ENCODE assay signal across 15 mouse cellular contexts in genomic region chr7:82943376-82943775, GRCm38 (mm10).
DNase-seq lines count a peak whose midpoint lies in the region; ATAC-seq and TF ChIP-seq lines count a peak whose summit lies in the region.
"Had no signal": no experiment of that assay in that cellular context is flagged by ENCODE, and none has a peak within 500 bp of the region (broad histone marks: within the 10 kb centered on the region; RNA-seq: fewer than 3 reads in every experiment).

No protein-coding gene starts in this region.

- DNase-seq in forebrain, embryonic 11.5 days (ENCODE audit: low spot score), result no peak
- no peak for DNase-seq in lung, adult 2 months
- DNase-seq in left cerebral cortex, adult 9 months (ENCODE audit: low spot score in 2 of 2), result peak; percentile 10 to 42
- DNase-seq in right cerebral cortex, postnatal 36 days (ENCODE audit: low spot score in 2 of 2), result peak; percentile 14
- DNase-seq in testis, postnatal 14 days (ENCODE audit: low spot score), result no peak
- no peak for DNase-seq in adrenal gland, adult (ENCODE audit: inconsistent age in 2 of 2, low spot score in 1 of 2)
- DNase-seq: cerebellum, postnatal 10 days; kidney, adult 2 months; liver, postnatal 0 days had no signal

- TF ChIP-seq CTCF in lung, adult 2 months (IDR thresholded peaks at IDR 0.05; ENCODE audit: insufficient read depth, low read length), result no peak

- H3K4me2 ChIP-seq in forebrain, embryonic 13.5 days, result no peak overlapping the region
- no peak overlapping the region for H3K4me2 ChIP-seq in forebrain, embryonic 11.5 days (ENCODE audit: low read depth, low read length, severe bottlenecking)
- no peak overlapping the region for H3K4me2 ChIP-seq in lung, embryonic 16.5 days (ENCODE audit: low read depth, low read length)
- H3K4me2 ChIP-seq: hindbrain, embryonic 13.5 days; midbrain, embryonic 12.5 days had no signal

- ATAC-seq in forebrain, embryonic 13.5 days, result peak; percentile 79
- ATAC-seq in forebrain, embryonic 11.5 days (replicated peaks; ENCODE audit: low FRiP score), result no peak
- ATAC-seq in lung, embryonic 16.5 days (ENCODE audit: low read depth), result peak; percentile 43; the same call in 1 of the 2 replicates
- ATAC-seq: liver, postnatal 0 days; Patski had no signal

- no peaks in the 10 kb centered on the region for H3K27me3 ChIP-seq in forebrain, embryonic 13.5 days
- no peaks in the 10 kb centered on the region for H3K27me3 ChIP-seq in forebrain, embryonic 11.5 days (ENCODE audit: control insufficient read depth, insufficient read depth, low read length)
- no peaks in the 10 kb centered on the region for H3K27me3 ChIP-seq in lung, embryonic 16.5 days (ENCODE audit: control insufficient read depth, insufficient read depth, low read depth, low read length)
- H3K27me3 ChIP-seq: hindbrain, embryonic 13.5 days; midbrain, embryonic 12.5 days; Patski had no signal

- WGBS in forebrain, embryonic 13.5 days, result 62% methylated on average over 9 of the region's 9 CpGs
- 77% methylated on average over 9 of the region's 9 CpGs for WGBS in forebrain, embryonic 11.5 days
- 49% methylated on average over 9 of the region's 9 CpGs for WGBS in lung, embryonic 16.5 days
- WGBS in lung, adult 2 months, result 61% methylated on average over 9 of the region's 9 CpGs

- TF ChIP-seq POLR2A in lung, adult 2 months (IDR thresholded peaks at IDR 0.05; ENCODE audit: borderline replicate concordance, extremely low read depth, low read depth, low read length), result no peak

- H3K9me3 ChIP-seq in forebrain, embryonic 13.5 days (replicated peaks), result 0 out of 2 replicates have a peak, but pooled peaks cover 9% of the 10 kb centered on the region
- no peaks in the 10 kb centered on the region for H3K9me3 ChIP-seq in forebrain, embryonic 11.5 days (ENCODE audit: control insufficient read depth, low read length)
- H3K9me3 ChIP-seq in lung, embryonic 16.5 days (ENCODE audit: control insufficient read depth, low read length), result no peaks in the 10 kb centered on the region
- H3K9me3 ChIP-seq: hindbrain, embryonic 13.5 days; midbrain, embryonic 12.5 days had no signal

- H3K4me3 ChIP-seq in forebrain, embryonic 13.5 days, result no peak overlapping the region
- H3K4me3 ChIP-seq in forebrain, embryonic 11.5 days (ENCODE audit: low read depth, low read length), result no peak overlapping the region
- H3K4me3 ChIP-seq in lung, embryonic 16.5 days (ENCODE audit: low read length), result no peak overlapping the region
- no peak overlapping the region for H3K4me3 ChIP-seq in lung, adult 2 months (replicated peaks; ENCODE audit: extremely low read depth, low read depth, low read length)
- H3K4me3 ChIP-seq: hindbrain, embryonic 13.5 days; midbrain, embryonic 12.5 days; myocyte had no signal

- no peak overlapping the region for H3K9ac ChIP-seq in forebrain, embryonic 13.5 days
- H3K9ac ChIP-seq in forebrain, embryonic 11.5 days (ENCODE audit: low read length), result no peak overlapping the region
- no peak overlapping the region for H3K9ac ChIP-seq in lung, embryonic 16.5 days (ENCODE audit: low read length)
- H3K9ac ChIP-seq: hindbrain, embryonic 13.5 days; liver, postnatal 0 days; midbrain, embryonic 12.5 days had no signal

- peaks cover 5% of the 10 kb centered on the region; the same call in 1 of the 2 replicates for H3K4me1 ChIP-seq in forebrain, embryonic 13.5 days
- no peaks in the 10 kb centered on the region for H3K4me1 ChIP-seq in forebrain, embryonic 11.5 days (replicated peaks; ENCODE audit: control insufficient read depth, insufficient read depth, low read length)
- H3K4me1 ChIP-seq in lung, embryonic 16.5 days (replicated peaks; ENCODE audit: control insufficient read depth, insufficient read depth, low read length), result no peaks in the 10 kb centered on the region
- no peaks in the 10 kb centered on the region for H3K4me1 ChIP-seq in lung, adult 2 months (ENCODE audit: control insufficient read depth, insufficient read depth, low read length)

- H3K36me3 ChIP-seq in forebrain, embryonic 13.5 days (ENCODE audit: poor library complexity, severe bottlenecking), result no peaks in the 10 kb centered on the region
- no peaks in the 10 kb centered on the region for H3K36me3 ChIP-seq in forebrain, embryonic 11.5 days (ENCODE audit: control insufficient read depth, insufficient read depth, low read length)
- H3K36me3 ChIP-seq in lung, embryonic 16.5 days (ENCODE audit: control insufficient read depth, insufficient read depth, low read length), result no peaks in the 10 kb centered on the region
- H3K36me3 ChIP-seq: hindbrain, embryonic 13.5 days; midbrain, embryonic 12.5 days had no signal

- H3K27ac ChIP-seq in forebrain, embryonic 13.5 days, result no peak overlapping the region
- H3K27ac ChIP-seq in forebrain, embryonic 11.5 days (ENCODE audit: low read depth, low read length), result no peak overlapping the region
- no peak overlapping the region for H3K27ac ChIP-seq in lung, embryonic 16.5 days (ENCODE audit: low read length)
- H3K27ac ChIP-seq: hindbrain, embryonic 13.5 days; midbrain, embryonic 12.5 days had no signal

Comparison
In these comparisons a context has a peak if more than half of its experiments do, and no peak if none do; other contexts are left out.
1. DNase-seq: peak in left cerebral cortex, adult 9 months (2 of 2) and right cerebral cortex, postnatal 36 days (2 of 2); none in forebrain, embryonic 11.5 days (single experiment), lung, adult 2 months (single experiment), testis, postnatal 14 days (single experiment) and adrenal gland, adult (0 of 2).